Mouse (Mus musculus) kidney, postnatal 0 days (tissue): Measurements from ENCODE around the gene Slc34a1. TPM values are rescaled to one million over a fixed set of nuclear protein-coding genes. Genes with fewer than 3 reads are reported as not detected.
A peak's percentile ranks its signal among the peaks of the same experiment; 100 is the strongest.

Source experiments
- ATAC-seq: fragments of 200-750 bp; cut with Nextera tagmentation; replicated peaks from 2 replicates; pipeline ENCODE4 v1.8.0; 2017; ENCODE audit warnings: low read depth, moderate number of reproducible peaks, moderate TSS enrichment, moderate library complexity; ENCODE audit not compliant: low FRiP score
- DNase-seq: peaks from one replicate; pipeline ENCODE4 v3.0.0-alpha.2; 2016; ENCODE audit warnings: low spot score
- H3K27ac ChIP-seq: fragments of 300-500 bp; sonication (generic); 2 replicates; pipeline ENCODE4 v1.5.1; 2014; ENCODE audit warnings: mild to moderate bottlenecking
- H3K27me3 ChIP-seq: fragments of 300-500 bp; sonication (generic); 2 replicates; pipeline ENCODE4 v1.6.1; 2014; ENCODE audit warnings: low read length, mixed read lengths; ENCODE audit not compliant: insufficient read depth
- H3K36me3 ChIP-seq: fragments of 300-500 bp; sonication (generic); 2 replicates; pipeline ENCODE4 v1.6.1; 2014; ENCODE audit warnings: low read length, mixed read lengths; ENCODE audit not compliant: insufficient read depth
- H3K4me1 ChIP-seq: fragments of 300-500 bp; sonication (generic); replicated peaks from 2 replicates; pipeline ENCODE4 v1.6.1; 2014; ENCODE audit warnings: antibody characterized with exemption, low read length, mixed read lengths; ENCODE audit not compliant: insufficient read depth
- H3K4me2 ChIP-seq: fragments of 300-500 bp; sonication (generic); 2 replicates; pipeline ENCODE4 v1.6.1; 2014; ENCODE audit warnings: mild to moderate bottlenecking, low read length, moderate library complexity, mixed read lengths
- H3K4me3 ChIP-seq: fragments of 300-500 bp; sonication (generic); replicated peaks from 2 replicates; pipeline ENCODE4 v1.5.1; 2014; ENCODE audit warnings: low read depth, low read length
- H3K9ac ChIP-seq: fragments of 300-500 bp; sonication (generic); 2 replicates; pipeline ENCODE4 v1.6.1; 2014; ENCODE audit warnings: low read depth, low read length
- H3K9me3 ChIP-seq: fragments of 300-500 bp; sonication (generic); replicated peaks from 2 replicates; pipeline ENCODE4 v1.6.1; 2016; ENCODE audit warnings: low read length, inconsistent platforms, mixed read lengths
- CTCF ChIP-seq: IDR thresholded peaks from 2 replicates; pipeline ENCODE4 v1.5.1; 2016; ENCODE audit warnings: antibody characterized with exemption, low read depth, mild to moderate bottlenecking, moderate library complexity
- WGBS: fragments of 180-500 bp; shearing (Covaris S2); extraction: QIAGEN DNeasy Blood & Tissue Kit; methylation state at CpG from one replicate; pipeline ENCODE4 v1.1.7; 2014; 5-methylcytosine and 5-hydroxymethylcytosine counted together
- polyA plus RNA-seq: library from polyadenylated mRNA; unstranded; fragments of >200 nt; fragmentation: Nextera tagmentation; extraction: Ambion mirVana; gene quantifications from 2 replicates; pipeline ENCODE4 v1.2.1, GENCODE M21; 2015

Gene Slc34a1
- polyA plus RNA-seq, 1 experiment from 2014 or later: 344 TPM

DNA sequence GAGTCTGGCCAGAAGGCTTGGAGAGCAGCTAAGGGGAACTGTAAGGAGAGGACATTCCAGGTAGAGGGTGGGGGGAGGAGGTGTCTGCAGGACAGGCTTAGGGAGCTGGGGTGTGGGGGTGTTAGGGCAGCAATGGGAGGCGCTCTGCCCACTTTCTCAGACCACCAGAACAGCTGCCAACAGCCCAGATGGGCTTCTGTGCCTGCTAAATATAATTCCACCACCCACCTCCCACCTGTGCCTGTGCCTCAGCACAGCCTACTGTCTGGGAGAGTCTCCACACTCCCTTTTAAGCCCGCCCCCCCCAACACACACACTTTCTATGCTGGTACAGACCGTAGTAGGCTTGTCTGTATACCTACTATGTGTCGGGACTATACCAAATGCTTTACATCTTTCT, 16.2 kb upstream of the Slc34a1 start:
- no peaks in the 10 kb centered on the region for H3K36me3 ChIP-seq
- H3K4me2 ChIP-seq: no peak overlapping the region
- DNase-seq: no peak
- no peak overlapping the region for H3K4me3 ChIP-seq
- no peak for ATAC-seq
- 74% methylated on average over 4 of the region's 4 CpGs for WGBS
- H3K9me3 ChIP-seq: no peaks in the 10 kb centered on the region
- H3K27ac ChIP-seq: no peak overlapping the region
- no peaks in the 10 kb centered on the region for H3K4me1 ChIP-seq
- H3K27me3 ChIP-seq: 0 out of 2 replicates have a peak, but pooled peaks cover 15% of the 10 kb centered on the region
- no peak for TF ChIP-seq CTCF
- H3K9ac ChIP-seq: no peak overlapping the region

DNA sequence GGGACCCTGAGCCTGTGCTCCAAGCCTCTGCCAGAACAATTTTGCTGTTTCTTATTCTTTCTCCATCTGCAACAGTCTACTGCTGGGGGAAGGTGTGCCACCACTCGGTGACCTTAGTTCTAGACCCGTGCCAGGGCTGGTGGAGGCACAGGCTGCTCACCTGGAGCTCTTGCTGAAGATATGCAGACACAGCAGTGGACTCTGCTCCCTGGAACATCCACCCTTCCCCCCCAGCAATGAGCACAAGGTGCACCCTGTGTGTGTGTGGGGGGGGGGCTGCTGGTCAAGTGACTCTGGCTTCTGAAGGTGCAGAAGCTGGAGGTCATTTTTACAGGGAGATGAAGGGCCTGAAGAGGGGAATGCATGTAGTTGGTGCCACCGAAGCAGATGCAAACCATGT, 7.3 kb upstream of the Slc34a1 start:
- ATAC-seq (peak; percentile 90), DNase-seq (no peak)
- TF ChIP-seq CTCF: no peak
- Histone ChIP-seq H3K4me3 (no peak overlapping the region), H3K36me3 (no peaks in the 10 kb centered on the region), H3K9ac (no peak overlapping the region), H3K4me2 (no peak overlapping the region), H3K27ac (peak overlapping the region; percentile 62), H3K9me3 (no peaks in the 10 kb centered on the region), H3K4me1 (no peaks in the 10 kb centered on the region), H3K27me3 (no peaks in the 10 kb centered on the region)
- 70% methylated on average over 3 of the region's 3 CpGs for WGBS

DNA sequence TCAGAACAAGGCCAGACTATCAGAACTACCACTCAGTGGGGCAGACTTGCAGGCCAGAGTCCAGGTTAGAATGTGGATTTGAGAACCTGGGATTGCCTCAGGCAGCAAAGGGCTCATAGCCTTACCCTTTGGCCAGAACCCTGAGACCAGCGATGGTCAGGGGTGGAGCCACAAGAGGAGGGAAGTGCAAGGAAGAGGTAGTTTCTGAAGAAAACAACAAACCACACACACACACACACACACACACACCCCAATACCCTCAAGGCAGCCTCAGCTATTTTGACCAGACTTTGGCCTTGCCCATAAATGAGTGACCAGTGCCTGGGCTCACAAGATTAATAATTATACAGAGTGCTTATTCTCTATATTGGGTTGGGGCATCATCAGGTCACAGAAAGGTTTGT, 6.4 kb upstream of the Slc34a1 start:
- H3K9ac ChIP-seq: no peak overlapping the region
- H3K27me3 ChIP-seq: no peaks in the 10 kb centered on the region
- peak overlapping the region; percentile 62; the same call in 1 of the 2 replicates for H3K27ac ChIP-seq
- WGBS: 57% methylated on average over 1 of the region's 1 CpGs
- H3K36me3 ChIP-seq: no peaks in the 10 kb centered on the region
- no peaks in the 10 kb centered on the region for H3K4me1 ChIP-seq
- no peak overlapping the region for H3K4me3 ChIP-seq
- ATAC-seq: peak; percentile 90
- TF ChIP-seq CTCF: no peak
- no peak for DNase-seq
- H3K4me2 ChIP-seq: no peak overlapping the region
- H3K9me3 ChIP-seq: no peaks in the 10 kb centered on the region

DNA sequence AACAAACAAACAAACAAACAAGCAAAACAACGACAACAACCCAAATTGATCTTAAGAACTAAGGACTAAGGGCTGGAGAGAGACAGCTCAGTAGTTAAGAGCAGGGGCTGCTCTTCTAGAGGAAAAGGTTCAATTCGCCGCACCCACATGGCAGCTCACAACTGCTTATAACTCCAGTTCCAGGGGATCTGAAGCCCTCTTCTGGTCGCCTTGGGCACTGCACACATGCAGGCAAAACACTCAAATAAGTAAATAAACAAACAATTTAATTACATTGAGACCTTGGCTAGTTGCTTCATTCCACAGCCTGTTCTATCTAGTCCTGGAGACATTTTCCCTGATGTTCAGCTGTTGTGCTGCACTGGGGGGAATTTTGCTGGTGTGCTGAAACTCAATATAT, 5.1 kb upstream of the Slc34a1 start:
- DNase-seq (no peak), ATAC-seq (no peak)
- H3K36me3 ChIP-seq: no peaks in the 10 kb centered on the region
- no peak overlapping the region for H3K4me2 ChIP-seq
- WGBS: 73% methylated on average over 4 of the region's 4 CpGs
- no peaks in the 10 kb centered on the region for H3K4me1 ChIP-seq
- no peak overlapping the region for H3K27ac ChIP-seq
- H3K9ac ChIP-seq: no peak overlapping the region
- no peak overlapping the region for H3K4me3 ChIP-seq
- no peaks in the 10 kb centered on the region for H3K27me3 ChIP-seq
- H3K9me3 ChIP-seq: no peaks in the 10 kb centered on the region
- TF ChIP-seq CTCF: peak; percentile 59

DNA sequence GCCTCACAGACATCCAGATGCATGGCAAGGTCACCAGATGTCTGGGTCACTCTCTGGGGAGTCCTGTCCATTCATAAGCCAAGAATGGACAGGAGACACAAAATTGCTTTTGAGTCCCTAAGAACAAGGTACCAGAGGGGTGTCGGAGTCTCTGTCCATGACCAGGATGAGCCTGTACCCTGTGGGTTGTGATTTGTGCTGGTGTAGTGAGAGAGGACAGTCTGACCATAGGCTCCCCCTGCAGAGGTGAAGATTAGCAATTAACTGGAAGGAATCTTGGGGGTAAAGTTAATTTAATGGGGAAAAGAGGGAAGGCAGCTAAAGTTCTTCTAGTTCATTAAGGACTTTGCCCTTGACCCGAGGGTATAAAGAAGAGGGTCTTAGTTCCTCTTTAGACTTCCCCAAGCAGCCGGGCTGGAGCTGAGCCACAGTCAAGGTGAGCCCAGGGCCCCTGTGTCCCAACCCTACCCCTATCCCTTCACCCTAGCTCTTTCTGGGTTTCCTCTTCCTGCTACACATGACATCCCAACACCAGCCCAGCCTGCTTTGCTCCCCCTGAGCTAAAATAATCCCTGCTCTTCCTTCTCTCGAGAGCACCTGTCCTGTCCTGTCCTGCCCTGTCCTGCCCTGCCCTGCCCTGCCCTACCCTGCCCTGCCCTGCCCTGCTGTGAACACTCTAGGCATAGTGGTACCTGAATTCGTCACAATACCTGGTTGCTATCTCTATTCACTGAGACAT, 1.5 kb downstream of the Slc34a1 start:
- Histone ChIP-seq H3K9ac (no peak overlapping the region), H3K9me3 (no peaks in the 10 kb centered on the region), H3K27me3 (no peaks in the 10 kb centered on the region), H3K4me2 (peak overlapping the region; percentile 37; the same call in 1 of the 2 replicates), H3K4me3 (no peak overlapping the region), H3K27ac (0 out of 2 replicates have a peak overlapping the region, but pooled peaks have one; percentile 19), H3K4me1 (no peaks in the 10 kb centered on the region), H3K36me3 (no peaks in the 10 kb centered on the region)
- no peak for DNase-seq
- WGBS: 55% methylated on average over 5 of the region's 5 CpGs
- ATAC-seq: peak; percentile 34; the same call in 1 of the 2 replicates
- no peak for TF ChIP-seq CTCF

DNA sequence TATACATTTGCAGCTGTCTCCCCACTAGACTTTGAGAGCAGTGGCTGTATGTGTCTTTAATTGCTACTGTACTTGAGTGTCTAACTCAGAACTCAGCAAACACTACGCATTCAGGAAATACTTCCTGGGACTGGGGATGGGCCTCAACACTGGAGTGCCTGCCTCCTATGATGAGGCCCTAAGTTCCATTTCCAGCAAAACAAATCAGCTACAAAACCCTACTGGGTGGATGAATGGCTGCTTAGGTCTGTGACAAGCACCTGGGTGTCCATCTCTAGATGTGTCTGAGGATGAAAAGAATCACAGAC, 2.0 kb downstream of the Slc34a1 start:
- peak overlapping the region; percentile 37 for H3K4me2 ChIP-seq
- no peak for TF ChIP-seq CTCF
- no peak for DNase-seq
- H3K9me3 ChIP-seq: no peaks in the 10 kb centered on the region
- H3K27me3 ChIP-seq: no peaks in the 10 kb centered on the region
- no peaks in the 10 kb centered on the region for H3K36me3 ChIP-seq
- H3K9ac ChIP-seq: no peak overlapping the region
- no peak overlapping the region for H3K27ac ChIP-seq
- H3K4me1 ChIP-seq: no peaks in the 10 kb centered on the region
- no peak for ATAC-seq
- no peak overlapping the region; the same call in 1 of the 2 replicates for H3K4me3 ChIP-seq
- WGBS: 59% methylated on average over 1 of the region's 1 CpGs
